Mouse (Mus musculus): Measurements from ENCODE around the gene Crim1. TPM values are rescaled to one million over a fixed set of nuclear protein-coding genes. Genes with fewer than 3 reads are reported as not detected.

The Crim1 gene
- polyA plus RNA-seq, 1 experiment = 1.1 TPM

- no peak overlapping the region for H3K4me2 ChIP-seq (ENCODE audit: low read depth)
Measured at GRCm38 (mm10) chr17:78264116-78264515, 64.1 kb downstream of the Crim1 start.

GRCm38 (mm10) chr17:78265135-78265534 lies 65.1 kb downstream of the Crim1 start:
- no peaks in the 10 kb centered on the region for H3K36me3 ChIP-seq (ENCODE audit: control insufficient read depth, insufficient read depth)
- no peak overlapping the region for H3K4me2 ChIP-seq (ENCODE audit: low read depth)
- no peaks in the 10 kb centered on the region for H3K27me3 ChIP-seq (ENCODE audit: control insufficient read depth, insufficient read depth, insufficient read length)
- no peak overlapping the region for H3K4me3 ChIP-seq
- no peak overlapping the region for H3ac ChIP-seq (ENCODE audit: control insufficient read depth, insufficient read length)
- no peaks in the 10 kb centered on the region for H3K79me2 ChIP-seq (ENCODE audit: control insufficient read depth, insufficient read depth)
- no peak for TF ChIP-seq E2F4 (IDR thresholded peaks at IDR 0.05; ENCODE audit: insufficient read depth)
- TF ChIP-seq REST (IDR thresholded peaks at IDR 0.05; ENCODE audit: insufficient read depth, insufficient read length) = no peak
- no peak for TF ChIP-seq POLR2A (IDR thresholded peaks at IDR 0.05; ENCODE audit: insufficient read length, low read depth)

More at GRCm38 (mm10) chr17:78264116-78264515, 64.1 kb downstream of the Crim1 start:
- H3K79me2 ChIP-seq (ENCODE audit: control insufficient read depth, insufficient read depth) = no peaks in the 10 kb centered on the region
- H3K4me3 ChIP-seq = no peak overlapping the region
- no peak for TF ChIP-seq USF1 (IDR thresholded peaks at IDR 0.05; ENCODE audit: low read depth)
- no peak for TF ChIP-seq CEBPB (IDR thresholded peaks at IDR 0.05; ENCODE audit: insufficient read depth, poor library complexity, severe bottlenecking)
- TF ChIP-seq TCF12 (IDR thresholded peaks at IDR 0.05; ENCODE audit: insufficient read depth, poor library complexity, severe bottlenecking) = no peak
- no peak for TF ChIP-seq MYOG (IDR thresholded peaks at IDR 0.05; ENCODE audit: control insufficient read depth in 1 of 3, insufficient read depth in 1 of 3, insufficient read length in 2 of 3, low read depth in 2 of 3)
- TF ChIP-seq POLR2A (IDR thresholded peaks at IDR 0.05; ENCODE audit: insufficient read length, low read depth) = no peak
- no peak for TF ChIP-seq TCF3 (IDR thresholded peaks at IDR 0.05; ENCODE audit: insufficient read length, low read depth)
- no peak for TF ChIP-seq REST (IDR thresholded peaks at IDR 0.05; ENCODE audit: insufficient read depth, insufficient read length)
- TF ChIP-seq MAX (IDR thresholded peaks at IDR 0.05; ENCODE audit: low read depth) = no peak
- H3K36me3 ChIP-seq (ENCODE audit: control insufficient read depth, insufficient read depth) = no peaks in the 10 kb centered on the region
- no peaks in the 10 kb centered on the region for H3K27me3 ChIP-seq (ENCODE audit: control insufficient read depth, insufficient read depth, insufficient read length)
- no peak overlapping the region for H3ac ChIP-seq (ENCODE audit: control insufficient read depth, insufficient read length)

- H3K36me3 ChIP-seq (ENCODE audit: control insufficient read depth, insufficient read depth) = no peaks in the 10 kb centered on the region
- H3K79me2 ChIP-seq (ENCODE audit: control insufficient read depth, insufficient read depth) = no peaks in the 10 kb centered on the region
- TF ChIP-seq TCF12 (IDR thresholded peaks at IDR 0.05; ENCODE audit: insufficient read depth, poor library complexity, severe bottlenecking) (no peak), E2F4 (IDR thresholded peaks at IDR 0.05; ENCODE audit: insufficient read depth) (no peak), POLR2AphosphoS2 (IDR thresholded peaks at IDR 0.05; ENCODE audit: insufficient read length, low read depth) (no peak), MAX (IDR thresholded peaks at IDR 0.05; ENCODE audit: low read depth) (no peak), CEBPB (IDR thresholded peaks at IDR 0.05; ENCODE audit: insufficient read depth, poor library complexity, severe bottlenecking) (no peak), SRF (IDR thresholded peaks at IDR 0.05; ENCODE audit: control insufficient read depth, insufficient read length, low read depth) (no peak), POLR2A (IDR thresholded peaks at IDR 0.05; ENCODE audit: insufficient read length, low read depth) (no peak), REST (IDR thresholded peaks at IDR 0.05; ENCODE audit: insufficient read depth, insufficient read length) (no peak), TCF3 (IDR thresholded peaks at IDR 0.05; ENCODE audit: insufficient read length, low read depth) (no peak), MYOG (IDR thresholded peaks at IDR 0.05; ENCODE audit: control insufficient read depth in 1 of 3, insufficient read depth in 1 of 3, insufficient read length in 2 of 3, low read depth in 2 of 3) (no peak), MYOD1 (IDR thresholded peaks at IDR 0.05; ENCODE audit: control insufficient read depth in 1 of 3, insufficient read length in 2 of 3, low read depth in 2 of 3) (no peak), USF1 (IDR thresholded peaks at IDR 0.05; ENCODE audit: low read depth) (no peak)
- H3K4me2 ChIP-seq (ENCODE audit: low read depth) = no peak overlapping the region
- H3ac ChIP-seq (ENCODE audit: control insufficient read depth, insufficient read length) = no peak overlapping the region
- no peaks in the 10 kb centered on the region for H3K27me3 ChIP-seq (ENCODE audit: control insufficient read depth, insufficient read depth, insufficient read length)
- no peak overlapping the region for H3K4me3 ChIP-seq
Measured at GRCm38 (mm10) chr17:78266271-78266670, 66.2 kb downstream of the Crim1 start.

- H3K27me3 ChIP-seq (ENCODE audit: control insufficient read depth, insufficient read depth, insufficient read length) = no peaks in the 10 kb centered on the region
- no peak overlapping the region for H3K4me2 ChIP-seq (ENCODE audit: low read depth)
- no peak overlapping the region for H3K4me3 ChIP-seq
- no peaks in the 10 kb centered on the region for H3K36me3 ChIP-seq (ENCODE audit: control insufficient read depth, insufficient read depth)
- no peaks in the 10 kb centered on the region for H3K79me2 ChIP-seq (ENCODE audit: control insufficient read depth, insufficient read depth)
- no peak overlapping the region for H3ac ChIP-seq (ENCODE audit: control insufficient read depth, insufficient read length)
- TF ChIP-seq CEBPB (IDR thresholded peaks at IDR 0.05; ENCODE audit: insufficient read depth, poor library complexity, severe bottlenecking) = no peak
- no peak for TF ChIP-seq MAX (IDR thresholded peaks at IDR 0.05; ENCODE audit: low read depth)
- no peak for TF ChIP-seq POLR2AphosphoS2 (IDR thresholded peaks at IDR 0.05; ENCODE audit: insufficient read length, low read depth)
Measured at GRCm38 (mm10) chr17:78268591-78268990, 68.5 kb downstream of the Crim1 start.

- Histone ChIP-seq H3ac (ENCODE audit: control insufficient read depth, insufficient read length) (no peak overlapping the region), H3K4me2 (ENCODE audit: low read depth) (no peak overlapping the region), H3K27me3 (ENCODE audit: control insufficient read depth, insufficient read depth, insufficient read length) (no peaks in the 10 kb centered on the region), H3K36me3 (ENCODE audit: control insufficient read depth, insufficient read depth) (no peaks in the 10 kb centered on the region), H3K4me3 (no peak overlapping the region), H3K79me2 (ENCODE audit: control insufficient read depth, insufficient read depth) (no peaks in the 10 kb centered on the region)
- TF ChIP-seq MAX (IDR thresholded peaks at IDR 0.05; ENCODE audit: low read depth) (no peak), POLR2AphosphoS2 (IDR thresholded peaks at IDR 0.05; ENCODE audit: insufficient read length, low read depth) (no peak), SRF (IDR thresholded peaks at IDR 0.05; ENCODE audit: control insufficient read depth, insufficient read length, low read depth) (no peak), CEBPB (IDR thresholded peaks at IDR 0.05; ENCODE audit: insufficient read depth, poor library complexity, severe bottlenecking) (no peak)
Measured at GRCm38 (mm10) chr17:78269311-78269710, 69.3 kb downstream of the Crim1 start.

GRCm38 (mm10) chr17:78270019-78270418 lies 70.0 kb downstream of the Crim1 start:
- H3K4me3 ChIP-seq = no peak overlapping the region
- H3K4me2 ChIP-seq (ENCODE audit: low read depth) = no peak overlapping the region
- no peaks in the 10 kb centered on the region for H3K79me2 ChIP-seq (ENCODE audit: control insufficient read depth, insufficient read depth)
- TF ChIP-seq USF1 (IDR thresholded peaks at IDR 0.05; ENCODE audit: low read depth) (no peak), SRF (IDR thresholded peaks at IDR 0.05; ENCODE audit: control insufficient read depth, insufficient read length, low read depth) (no peak)
- H3K36me3 ChIP-seq (ENCODE audit: control insufficient read depth, insufficient read depth) = no peaks in the 10 kb centered on the region
- no peaks in the 10 kb centered on the region for H3K27me3 ChIP-seq (ENCODE audit: control insufficient read depth, insufficient read depth, insufficient read length)
- H3ac ChIP-seq (ENCODE audit: control insufficient read depth, insufficient read length) = no peak overlapping the region
